Mouse (Mus musculus) liver, adult 2 months (tissue): ENCODE results near the gene Dhrs3. TPM values are rescaled to one million over a fixed set of nuclear protein-coding genes. Genes with fewer than 3 reads are reported as not detected.

Experiments
- DNase-seq: peaks from one replicate; pipeline ENCODE4 v3.0.0-alpha.2; 2011; ENCODE audit warnings: low read depth, low spot score; ENCODE audit errors: extremely low read depth
- H3K27ac ChIP-seq: fragments of 200-500 bp; replicated peaks from 2 replicates; pipeline ENCODE4 v1.5.1; 2012; ENCODE audit warnings: low read depth, mild to moderate bottlenecking, control low read depth, inconsistent platforms, low read length; ENCODE audit not compliant: insufficient read depth
- H3K27me3 ChIP-seq: fragments of 200-500 bp; 2 replicates; pipeline ENCODE4 v1.6.1; 2012; ENCODE audit warnings: mild to moderate bottlenecking, moderate library complexity, low read length, inconsistent platforms; ENCODE audit not compliant: control insufficient read depth, insufficient read depth
- H3K36me3 ChIP-seq: fragments of 200-500 bp; 2 replicates; pipeline ENCODE4 v1.6.1; 2012; ENCODE audit warnings: low read length, inconsistent platforms; ENCODE audit not compliant: control insufficient read depth, insufficient read depth
- H3K4me1 ChIP-seq: fragments of 200-500 bp; 2 replicates; pipeline ENCODE4 v1.6.1; 2011; ENCODE audit warnings: low read length; ENCODE audit not compliant: control insufficient read depth, insufficient read depth
- H3K4me3 ChIP-seq: fragments of 200-500 bp; 2 replicates; pipeline ENCODE4 v1.5.1; 2011; ENCODE audit warnings: low read depth, mild to moderate bottlenecking, control low read depth, low read length, moderate library complexity; ENCODE audit not compliant: insufficient read depth
- H3K79me2 ChIP-seq: fragments of 200-500 bp; 2 replicates; pipeline ENCODE4 v1.6.1; 2012; ENCODE audit warnings: inconsistent platforms, mild to moderate bottlenecking, low read length, moderate library complexity; ENCODE audit not compliant: control insufficient read depth, insufficient read depth
- H3K9ac ChIP-seq: fragments of 200-500 bp; 2 replicates; pipeline ENCODE4 v1.6.1; 2012; ENCODE audit warnings: low read depth, mild to moderate bottlenecking, control low read depth, inconsistent platforms, low read length
- CTCF ChIP-seq: fragments of 200-500 bp; IDR thresholded peaks from 2 replicates; pipeline ENCODE4 v1.5.1; 2011; ENCODE audit warnings: low read depth, low read length, control low read depth
- POLR2A ChIP-seq: fragments of 200-500 bp; IDR thresholded peaks from 2 replicates; pipeline ENCODE4 v1.6.1; 2011; ENCODE audit warnings: low read length, control low read depth; ENCODE audit not compliant: insufficient read depth; ENCODE audit errors: extremely low read depth
- WGBS: fragments of 180-500 bp; shearing (Covaris S2); methylation state at CpG from one replicate; pipeline ENCODE4 v1.1.7; 2018; 5-methylcytosine and 5-hydroxymethylcytosine counted together
- polyA plus RNA-seq: library from polyadenylated mRNA; depleted of rRNA; stranded (reverse); fragments of >200 nt; gene quantifications from 2 replicates; pipeline ENCODE4 v1.2.3, GENCODE M21; 2012
- total RNA-seq: library from RNA; depleted of rRNA; stranded (reverse); fragments of >200 nt; gene quantifications from 2 replicates; pipeline ENCODE4 v1.2.3, GENCODE M21; 2014

Gene Dhrs3
- total and polyA plus RNA-seq, 2 experiments: 85.5 to 225 TPM

GRCm38 (mm10) chr4:144951859-144952258 lies 59.2 kb downstream of the Dhrs3 start:
- H3K4me1 ChIP-seq: peaks cover 29% of the 10 kb centered on the region
- DNase-seq: peak; percentile 50
- no peaks in the 10 kb centered on the region; the same call in 1 of the 2 replicates for H3K79me2 ChIP-seq
- 47% methylated on average over 7 of the region's 7 CpGs for WGBS
- no peak overlapping the region; the same call in 1 of the 2 replicates for H3K27ac ChIP-seq
- H3K4me3 ChIP-seq: no peak overlapping the region
- no peak overlapping the region for H3K9ac ChIP-seq
- TF ChIP-seq CTCF (no peak), POLR2A (no peak)
- no peaks in the 10 kb centered on the region for H3K36me3 ChIP-seq
- no peaks in the 10 kb centered on the region for H3K27me3 ChIP-seq

GRCm38 (mm10) chr4:144953421-144953820 lies 60.8 kb downstream of the Dhrs3 start:
- Histone ChIP-seq H3K36me3 (no peaks in the 10 kb centered on the region), H3K27me3 (no peaks in the 10 kb centered on the region), H3K4me1 (peaks cover 28% of the 10 kb centered on the region), H3K79me2 (no peaks in the 10 kb centered on the region; the same call in 1 of the 2 replicates), H3K4me3 (no peak overlapping the region), H3K9ac (no peak overlapping the region), H3K27ac (no peak overlapping the region)
- DNase-seq: no peak
- WGBS: 84% methylated on average over 1 of the region's 1 CpGs
- TF ChIP-seq CTCF: no peak
- TF ChIP-seq POLR2A: no peak

- Histone ChIP-seq H3K4me1 (peaks cover 29% of the 10 kb centered on the region), H3K27me3 (no peaks in the 10 kb centered on the region), H3K79me2 (no peaks in the 10 kb centered on the region; the same call in 1 of the 2 replicates), H3K9ac (no peak overlapping the region), H3K36me3 (no peaks in the 10 kb centered on the region), H3K4me3 (no peak overlapping the region), H3K27ac (no peak overlapping the region; the same call in 1 of the 2 replicates)
- DNase-seq: peak; percentile 74
- TF ChIP-seq CTCF: no peak
- TF ChIP-seq POLR2A: no peak
- 23% methylated on average over 1 of the region's 1 CpGs for WGBS
Observed at GRCm38 (mm10) chr4:144955863-144956262, 63.2 kb downstream of the Dhrs3 start.

- Histone ChIP-seq H3K36me3 (no peaks in the 10 kb centered on the region), H3K4me1 (peaks cover 32% of the 10 kb centered on the region), H3K27me3 (no peaks in the 10 kb centered on the region), H3K27ac (no peak overlapping the region), H3K9ac (no peak overlapping the region), H3K79me2 (no peaks in the 10 kb centered on the region; the same call in 1 of the 2 replicates), H3K4me3 (no peak overlapping the region)
- peak; percentile 43 for DNase-seq
- TF ChIP-seq POLR2A: no peak
- no peak for TF ChIP-seq CTCF
- 3% methylated on average over 1 of the region's 1 CpGs for WGBS
Observed at GRCm38 (mm10) chr4:144956293-144956692, 63.7 kb downstream of the Dhrs3 start.

- TF ChIP-seq POLR2A (no peak), CTCF (no peak)
- no peak overlapping the region for H3K9ac ChIP-seq
- DNase-seq: peak; percentile 99
- H3K4me1 ChIP-seq: peaks cover 36% of the 10 kb centered on the region
- peak overlapping the region; percentile 91 for H3K27ac ChIP-seq
- H3K27me3 ChIP-seq: no peaks in the 10 kb centered on the region
- H3K36me3 ChIP-seq: no peaks in the 10 kb centered on the region
- WGBS: 27% methylated on average over 4 of the region's 4 CpGs
- no peaks in the 10 kb centered on the region; the same call in 1 of the 2 replicates for H3K79me2 ChIP-seq
- no peak overlapping the region for H3K4me3 ChIP-seq
Observed at GRCm38 (mm10) chr4:144957186-144957585, 64.6 kb downstream of the Dhrs3 start.

GRCm38 (mm10) chr4:144957721-144958120 lies 65.1 kb downstream of the Dhrs3 start:
- peak overlapping the region; percentile 91 for H3K27ac ChIP-seq
- peak overlapping the region; percentile 28 for H3K9ac ChIP-seq
- no peaks in the 10 kb centered on the region for H3K36me3 ChIP-seq
- no peak overlapping the region for H3K4me3 ChIP-seq
- H3K27me3 ChIP-seq: no peaks in the 10 kb centered on the region
- peak; percentile 90 for DNase-seq
- H3K79me2 ChIP-seq: no peaks in the 10 kb centered on the region; the same call in 1 of the 2 replicates
- peaks cover 36% of the 10 kb centered on the region for H3K4me1 ChIP-seq
- no peak for TF ChIP-seq POLR2A
- no peak for TF ChIP-seq CTCF
- 22% methylated on average over 2 of the region's 2 CpGs for WGBS
